Mouse (Mus musculus): ENCODE data around the gene Ceacam19. TPM values are rescaled to one million over a fixed set of nuclear protein-coding genes. Genes with fewer than 3 reads are reported as not detected.

The Ceacam19 gene
- polyA plus RNA-seq, 1 experiment from 2014 or later = not detected

- Histone ChIP-seq H3K27me3 (ENCODE audit: control insufficient read depth, insufficient read depth, low read length) (peaks cover 15% of the 10 kb centered on the region), H3K27ac (ENCODE audit: low read depth, low read length) (no peak within 1 kb of the TSS), H3K9ac (ENCODE audit: low read depth, low read length) (peak within 1 kb of the TSS; percentile 23; the same call in 1 of the 2 replicates), H3K4me1 (ENCODE audit: control insufficient read depth, insufficient read depth, low read length) (no peaks in the 10 kb centered on the region), H3K4me2 (replicated peaks; ENCODE audit: low read depth, low read length) (peak within 1 kb of the TSS; percentile 44), H3K4me3 (ENCODE audit: low read length) (peak within 1 kb of the TSS; percentile 24), H3K9me3 (ENCODE audit: control insufficient read depth, low read length) (no peaks in the 10 kb centered on the region), H3K36me3 (ENCODE audit: control insufficient read depth, insufficient read depth, low read length) (no peaks in the 10 kb centered on the region)
- ATAC-seq (ENCODE audit: low FRiP score, low TSS enrichment) = peak; percentile 66
- 2% methylated on average over 33 of the region's 33 CpGs for WGBS
Observed at GRCm38 (mm10) chr7:19851858-19852570, 35.8 kb downstream of the Ceacam19 start, which contains the start of gene Gm19345. TSS of gene Gm19345 (plus strand) at chr7:19852003.

- 63% methylated on average over 15 of the region's 15 CpGs for WGBS
- H3K9ac ChIP-seq (ENCODE audit: low read depth, low read length) = no peak overlapping the region
- no peak overlapping the region for H3K4me3 ChIP-seq (ENCODE audit: low read length)
- no peaks in the 10 kb centered on the region for H3K4me1 ChIP-seq (ENCODE audit: control insufficient read depth, insufficient read depth, low read length)
- H3K9me3 ChIP-seq (ENCODE audit: control insufficient read depth, low read length) = no peaks in the 10 kb centered on the region
- no peak overlapping the region for H3K27ac ChIP-seq (ENCODE audit: low read depth, low read length)
- peaks cover 4% of the 10 kb centered on the region; the same call in 1 of the 2 replicates for H3K27me3 ChIP-seq (ENCODE audit: control insufficient read depth, insufficient read depth, low read length)
- H3K36me3 ChIP-seq (ENCODE audit: control insufficient read depth, insufficient read depth, low read length) = no peaks in the 10 kb centered on the region
- H3K4me2 ChIP-seq (replicated peaks; ENCODE audit: low read depth, low read length) = no peak overlapping the region
- ATAC-seq (ENCODE audit: low FRiP score, low TSS enrichment) = no peak
Observed at GRCm38 (mm10) chr7:19844521-19845171, 43.1 kb downstream of the Ceacam19 start.

GRCm38 (mm10) chr7:19843561-19843960 lies 44.2 kb downstream of the Ceacam19 start:
- Histone ChIP-seq H3K4me1 (ENCODE audit: control insufficient read depth, insufficient read depth, low read length) (no peaks in the 10 kb centered on the region), H3K36me3 (ENCODE audit: control insufficient read depth, insufficient read depth, low read length) (no peaks in the 10 kb centered on the region), H3K9ac (ENCODE audit: low read depth, low read length) (no peak overlapping the region), H3K27me3 (ENCODE audit: control insufficient read depth, insufficient read depth, low read length) (peaks cover 4% of the 10 kb centered on the region; the same call in 1 of the 2 replicates), H3K4me2 (replicated peaks; ENCODE audit: low read depth, low read length) (no peak overlapping the region), H3K9me3 (ENCODE audit: control insufficient read depth, low read length) (no peaks in the 10 kb centered on the region), H3K27ac (ENCODE audit: low read depth, low read length) (no peak overlapping the region), H3K4me3 (ENCODE audit: low read length) (no peak overlapping the region)
- ATAC-seq (ENCODE audit: low FRiP score, low TSS enrichment) = peak; percentile 78
- WGBS = 5% methylated on average over 11 of the region's 11 CpGs

GRCm38 (mm10) chr7:19842885-19843504 lies 44.8 kb downstream of the Ceacam19 start:
- H3K4me1 ChIP-seq (ENCODE audit: control insufficient read depth, insufficient read depth, low read length) = no peaks in the 10 kb centered on the region
- H3K27me3 ChIP-seq (ENCODE audit: control insufficient read depth, insufficient read depth, low read length) = peaks cover 4% of the 10 kb centered on the region; the same call in 1 of the 2 replicates
- ATAC-seq (ENCODE audit: low FRiP score, low TSS enrichment) = 0 out of 2 replicates have a peak, but pooled peaks have one; percentile 13
- 28% methylated on average over 19 of the region's 19 CpGs for WGBS
- no peak overlapping the region for H3K4me3 ChIP-seq (ENCODE audit: low read length)
- H3K27ac ChIP-seq (ENCODE audit: low read depth, low read length) = no peak overlapping the region
- no peak overlapping the region for H3K4me2 ChIP-seq (replicated peaks; ENCODE audit: low read depth, low read length)
- no peak overlapping the region for H3K9ac ChIP-seq (ENCODE audit: low read depth, low read length)
- H3K36me3 ChIP-seq (ENCODE audit: control insufficient read depth, insufficient read depth, low read length) = no peaks in the 10 kb centered on the region
- no peaks in the 10 kb centered on the region for H3K9me3 ChIP-seq (ENCODE audit: control insufficient read depth, low read length)

GRCm38 (mm10) chr7:19841686-19842413 lies 45.9 kb downstream of the Ceacam19 start:
- H3K9me3 ChIP-seq (ENCODE audit: control insufficient read depth, low read length) = no peaks in the 10 kb centered on the region
- no peak overlapping the region for H3K9ac ChIP-seq (ENCODE audit: low read depth, low read length)
- no peaks in the 10 kb centered on the region; the same call in 1 of the 2 replicates for H3K27me3 ChIP-seq (ENCODE audit: control insufficient read depth, insufficient read depth, low read length)
- no peak for ATAC-seq (ENCODE audit: low FRiP score, low TSS enrichment)
- no peak overlapping the region for H3K4me2 ChIP-seq (replicated peaks; ENCODE audit: low read depth, low read length)
- no peak overlapping the region for H3K4me3 ChIP-seq (ENCODE audit: low read length)
- no peaks in the 10 kb centered on the region for H3K36me3 ChIP-seq (ENCODE audit: control insufficient read depth, insufficient read depth, low read length)
- no peaks in the 10 kb centered on the region for H3K4me1 ChIP-seq (ENCODE audit: control insufficient read depth, insufficient read depth, low read length)
- H3K27ac ChIP-seq (ENCODE audit: low read depth, low read length) = no peak overlapping the region
- 80% methylated on average over 21 of the region's 21 CpGs for WGBS

GRCm38 (mm10) chr7:19840936-19841335 lies 46.8 kb downstream of the Ceacam19 start:
- no peak overlapping the region for H3K4me3 ChIP-seq (ENCODE audit: low read length)
- H3K4me1 ChIP-seq (ENCODE audit: control insufficient read depth, insufficient read depth, low read length) = no peaks in the 10 kb centered on the region
- H3K36me3 ChIP-seq (ENCODE audit: control insufficient read depth, insufficient read depth, low read length) = no peaks in the 10 kb centered on the region
- no peaks in the 10 kb centered on the region for H3K27me3 ChIP-seq (ENCODE audit: control insufficient read depth, insufficient read depth, low read length)
- H3K27ac ChIP-seq (ENCODE audit: low read depth, low read length) = no peak overlapping the region
- ATAC-seq (ENCODE audit: low FRiP score, low TSS enrichment) = no peak
- no peak overlapping the region for H3K4me2 ChIP-seq (replicated peaks; ENCODE audit: low read depth, low read length)
- 88% methylated on average over 3 of the region's 3 CpGs for WGBS
- H3K9me3 ChIP-seq (ENCODE audit: control insufficient read depth, low read length) = no peaks in the 10 kb centered on the region
- H3K9ac ChIP-seq (ENCODE audit: low read depth, low read length) = no peak overlapping the region

GRCm38 (mm10) chr7:19840371-19840770 lies 47.4 kb downstream of the Ceacam19 start:
- no peaks in the 10 kb centered on the region for H3K9me3 ChIP-seq (ENCODE audit: control insufficient read depth, low read length)
- H3K27ac ChIP-seq (ENCODE audit: low read depth, low read length) = no peak overlapping the region
- no peak overlapping the region for H3K9ac ChIP-seq (ENCODE audit: low read depth, low read length)
- ATAC-seq (ENCODE audit: low FRiP score, low TSS enrichment) = no peak
- no peaks in the 10 kb centered on the region for H3K27me3 ChIP-seq (ENCODE audit: control insufficient read depth, insufficient read depth, low read length)
- no peaks in the 10 kb centered on the region for H3K36me3 ChIP-seq (ENCODE audit: control insufficient read depth, insufficient read depth, low read length)
- WGBS = 78% methylated on average over 4 of the region's 4 CpGs
- no peaks in the 10 kb centered on the region for H3K4me1 ChIP-seq (ENCODE audit: control insufficient read depth, insufficient read depth, low read length)
- H3K4me3 ChIP-seq (ENCODE audit: low read length) = no peak overlapping the region
- no peak overlapping the region for H3K4me2 ChIP-seq (replicated peaks; ENCODE audit: low read depth, low read length)

- H3K27me3 ChIP-seq (ENCODE audit: control insufficient read depth, insufficient read depth, low read length) = no peaks in the 10 kb centered on the region
- H3K36me3 ChIP-seq (ENCODE audit: control insufficient read depth, insufficient read depth, low read length) = no peaks in the 10 kb centered on the region
- WGBS = 68% methylated on average over 3 of the region's 3 CpGs
- H3K27ac ChIP-seq (ENCODE audit: low read depth, low read length) = no peak overlapping the region
- H3K4me2 ChIP-seq (replicated peaks; ENCODE audit: low read depth, low read length) = no peak overlapping the region
- H3K9ac ChIP-seq (ENCODE audit: low read depth, low read length) = no peak overlapping the region
- no peaks in the 10 kb centered on the region for H3K4me1 ChIP-seq (ENCODE audit: control insufficient read depth, insufficient read depth, low read length)
- ATAC-seq (ENCODE audit: low FRiP score, low TSS enrichment) = no peak
- H3K4me3 ChIP-seq (ENCODE audit: low read length) = no peak overlapping the region
- H3K9me3 ChIP-seq (ENCODE audit: control insufficient read depth, low read length) = no peaks in the 10 kb centered on the region
Observed at GRCm38 (mm10) chr7:19836843-19837242, 50.9 kb downstream of the Ceacam19 start.

All from kidney, embryonic 14.5 days (tissue).